16 mouse cellular contexts compared by ENCODE assay signal in the genomic region with DNA sequence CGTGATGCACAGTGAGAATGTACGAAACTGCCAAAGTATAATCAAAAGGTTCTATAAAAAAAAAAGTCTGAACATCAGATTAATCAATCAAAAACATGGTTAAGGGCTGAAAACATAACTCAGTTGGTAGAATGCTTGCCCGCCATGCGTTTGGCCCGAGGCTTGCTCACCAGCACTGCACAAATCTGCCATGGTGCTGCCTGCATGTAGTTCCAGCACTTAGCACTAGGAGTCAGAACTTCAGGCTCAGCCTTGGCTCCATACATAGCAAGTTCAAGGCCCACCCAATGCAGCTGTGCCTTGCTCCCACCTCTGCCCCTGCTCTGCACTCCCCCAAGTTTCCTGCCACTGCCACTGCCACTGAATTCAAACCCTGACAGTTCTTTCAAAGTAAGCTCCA. TPM values are rescaled to one million over a fixed set of nuclear protein-coding genes. Genes with fewer than 3 reads are reported as not detected.
DNase-seq lines count a peak whose midpoint lies in the region; ATAC-seq and TF ChIP-seq lines count a peak whose summit lies in the region.
"Had no signal": no experiment of that assay in that cellular context is flagged by ENCODE, and none has a peak within 500 bp of the region (broad histone marks: within the 10 kb centered on the region; RNA-seq: fewer than 3 reads in every experiment).

No protein-coding gene starts in this region.

- no peaks in the 10 kb centered on the region for H3K4me1 ChIP-seq in intestine, postnatal 0 days (replicated peaks; ENCODE audit: control insufficient read depth, insufficient read depth, low read length)
- H3K4me1 ChIP-seq in intestine, embryonic 15.5 days (replicated peaks) = 0 out of 2 replicates have a peak, but pooled peaks cover 4% of the 10 kb centered on the region
- no peaks in the 10 kb centered on the region for H3K4me1 ChIP-seq in small intestine, adult 2 months (ENCODE audit: control insufficient read depth, insufficient read depth, insufficient read length, low read length)
- H3K4me1 ChIP-seq: hindbrain, embryonic 13.5 days; neural tube, embryonic 13.5 days had no signal

- no peaks in the 10 kb centered on the region for H3K27me3 ChIP-seq in intestine, postnatal 0 days (replicated peaks; ENCODE audit: control insufficient read depth, insufficient read depth, low read length)
- no peaks in the 10 kb centered on the region for H3K27me3 ChIP-seq in intestine, embryonic 15.5 days (replicated peaks)
- no peaks in the 10 kb centered on the region for H3K27me3 ChIP-seq in Patski
- no peaks in the 10 kb centered on the region for H3K27me3 ChIP-seq in small intestine, adult 2 months (ENCODE audit: control insufficient read depth, insufficient read depth, low read length)
- H3K27me3 ChIP-seq: embryonic facial prominence, embryonic 15.5 days; forebrain, embryonic 15.5 days; heart, embryonic 13.5 days; hindbrain, embryonic 13.5 days; limb, embryonic 13.5 days; neural tube, embryonic 13.5 days had no signal

- H3K27ac ChIP-seq in intestine, postnatal 0 days (ENCODE audit: low read depth, low read length) = no peak overlapping the region
- no peak overlapping the region for H3K27ac ChIP-seq in intestine, embryonic 15.5 days
- H3K27ac ChIP-seq in small intestine, adult 2 months (ENCODE audit: insufficient read depth, low read depth, low read length) = no peak overlapping the region
- H3K27ac ChIP-seq: embryonic facial prominence, embryonic 15.5 days; forebrain, embryonic 15.5 days; hindbrain, embryonic 13.5 days; limb, embryonic 13.5 days; neural tube, embryonic 13.5 days had no signal

- peak; percentile 17 for DNase-seq in lung, postnatal 10 days
- DNase-seq in lung, postnatal 14 days = no peak
- no peak for DNase-seq in Patski (ENCODE audit: low read depth, low spot score)
- no peak for DNase-seq in B cell, adult 2 months
- DNase-seq in spleen, postnatal 14 days (ENCODE audit: low spot score in 2 of 2) = no peak
- DNase-seq: retina, postnatal 1 day had no signal

- no peak for ATAC-seq in intestine, postnatal 0 days
- ATAC-seq in intestine, embryonic 15.5 days = no peak
- no peak for ATAC-seq in Patski
- ATAC-seq: forebrain, embryonic 15.5 days had no signal

- in situ Hi-C loops in Patski (cut with MboI; ENCODE audit: low pct_unique_long_range_greater_than_20kb) = loop anchor here (10.0 to 25.0 kb wide), 2 partner anchors 111 to 1868 kb away; a partner anchor contains a TSS

- TF ChIP-seq POLR2A in small intestine, adult 2 months (IDR thresholded peaks at IDR 0.05; ENCODE audit: low read depth, low read length) = no peak

- no peak overlapping the region for H3K4me2 ChIP-seq in intestine, postnatal 0 days (replicated peaks; ENCODE audit: low read depth)
- no peak overlapping the region for H3K4me2 ChIP-seq in intestine, embryonic 15.5 days (replicated peaks)
- H3K4me2 ChIP-seq: forebrain, embryonic 15.5 days; hindbrain, embryonic 13.5 days; limb, embryonic 13.5 days; neural tube, embryonic 13.5 days had no signal

- TF ChIP-seq CTCF in intestine, postnatal 0 days (IDR thresholded peaks at IDR 0.05; ENCODE audit: low read depth) = peak; percentile 25; the same call in 1 of the 2 replicates
- peak; percentile 39 for TF ChIP-seq CTCF in Patski (IDR thresholded peaks at IDR 0.05)
- TF ChIP-seq CTCF in small intestine, adult 2 months (IDR thresholded peaks at IDR 0.05; ENCODE audit: extremely low read depth, insufficient read length, insufficient replicate concordance, low read depth, low read length) = peak; percentile 16; the same call in 1 of the 2 replicates

- POLR2A ChIA-PET in Patski (lab: Charles Lee) = interaction anchor here (1.3 kb wide), 1 partner anchor 13 kb away, joined by 3 read pairs; no protein-coding TSS in a partner anchor

- no peak overlapping the region for H3K9ac ChIP-seq in intestine, postnatal 0 days (ENCODE audit: low read depth, low read length)
- H3K9ac ChIP-seq in intestine, embryonic 15.5 days = no peak overlapping the region
- H3K9ac ChIP-seq: embryonic facial prominence, embryonic 15.5 days; forebrain, embryonic 15.5 days; heart, embryonic 13.5 days; hindbrain, embryonic 13.5 days; limb, embryonic 13.5 days; neural tube, embryonic 13.5 days had no signal

- no peaks in the 10 kb centered on the region for H3K36me3 ChIP-seq in intestine, postnatal 0 days (ENCODE audit: control insufficient read depth, insufficient read depth)
- no peaks in the 10 kb centered on the region for H3K36me3 ChIP-seq in intestine, embryonic 15.5 days
- H3K36me3 ChIP-seq in small intestine, adult 2 months (ENCODE audit: control insufficient read depth, insufficient read depth, low read length) = no peaks in the 10 kb centered on the region
- H3K36me3 ChIP-seq: embryonic facial prominence, embryonic 15.5 days; forebrain, embryonic 15.5 days; heart, embryonic 13.5 days; hindbrain, embryonic 13.5 days; limb, embryonic 13.5 days; neural tube, embryonic 13.5 days had no signal

- no peaks in the 10 kb centered on the region for H3K9me3 ChIP-seq in intestine, postnatal 0 days (ENCODE audit: control insufficient read depth)
- no peaks in the 10 kb centered on the region for H3K9me3 ChIP-seq in intestine, embryonic 15.5 days
- H3K9me3 ChIP-seq: embryonic facial prominence, embryonic 15.5 days; forebrain, embryonic 15.5 days; heart, embryonic 13.5 days; hindbrain, embryonic 13.5 days; limb, embryonic 13.5 days; megakaryocyte, embryonic 14.5 days; neural tube, embryonic 13.5 days had no signal

- no peak overlapping the region for H3K4me3 ChIP-seq in intestine, postnatal 0 days (ENCODE audit: low read depth, low read length)
- H3K4me3 ChIP-seq in intestine, embryonic 15.5 days (replicated peaks) = no peak overlapping the region
- no peak overlapping the region for H3K4me3 ChIP-seq in small intestine, adult 2 months (ENCODE audit: low read depth, low read length)
- H3K4me3 ChIP-seq: embryonic facial prominence, embryonic 15.5 days; forebrain, embryonic 15.5 days; heart, embryonic 13.5 days; hindbrain, embryonic 13.5 days; limb, embryonic 13.5 days; megakaryocyte, embryonic 14.5 days; neural tube, embryonic 13.5 days had no signal

- CTCF ChIA-PET in Patski (lab: Charles Lee) = interaction anchor here (1.0 to 2.9 kb wide), 6 partner anchors 10 to 114 kb away, joined by 3 to 10 read pairs (median 6); no protein-coding TSS in a partner anchor

- 90% methylated on average over 5 of the region's 5 CpGs for WGBS in intestine, postnatal 0 days
- WGBS in intestine, embryonic 15.5 days = 85% methylated on average over 5 of the region's 5 CpGs
- 89% methylated on average over 5 of the region's 5 CpGs for WGBS in small intestine, adult 2 months

RNA-seq across cellular contexts. Expression of a gene that starts 0.7 kb away (rescaled TPM):
- 5.1 and 6.1 TPM in 2 replicates for polyA plus RNA-seq in intestine, postnatal 0 days (2015; fragmentation: Nextera tagmentation; extraction: Ambion mirVana)
- polyA plus RNA-seq in intestine, embryonic 15.5 days (2015; fragmentation: Nextera tagmentation; extraction: Ambion mirVana) = 3.0 and 3.5 TPM in 2 replicates
- polyA plus RNA-seq in Patski (2021) = 28.4 TPM
- polyA plus RNA-seq in small intestine, adult 2 months (2012; rRNA removed) = 0.77 and 1.5 TPM in 2 replicates
